Mouse (Mus musculus) forebrain, embryonic 13.5 days (tissue): ENCODE results near the gene Prkce. TPM values are rescaled to one million over a fixed set of nuclear protein-coding genes. Genes with fewer than 3 reads are reported as not detected.
A peak's percentile ranks its signal among the peaks of the same experiment; 100 is the strongest.

Experiments used
- ATAC-seq: fragments of 200-750 bp; cut with Nextera tagmentation; 2 replicates; pipeline ENCODE4 v1.8.0; 2017
- H3K27ac ChIP-seq: fragments of 300-500 bp; sonication (generic); 2 replicates; pipeline ENCODE4 v1.5.1; 2015; ENCODE audit warnings: inconsistent platforms, mild to moderate bottlenecking, moderate library complexity
- H3K27me3 ChIP-seq: fragments of 300-500 bp; sonication (generic); 2 replicates; pipeline ENCODE4 v1.6.1; 2015; ENCODE audit warnings: mild to moderate bottlenecking, inconsistent platforms
- H3K36me3 ChIP-seq: fragments of 300-500 bp; sonication (generic); 2 replicates; pipeline ENCODE4 v1.6.1; 2015; ENCODE audit warnings: mild to moderate bottlenecking, inconsistent platforms; ENCODE audit not compliant: poor library complexity, severe bottlenecking
- H3K4me1 ChIP-seq: fragments of 300-500 bp; sonication (generic); 2 replicates; pipeline ENCODE4 v1.6.1; 2015; ENCODE audit warnings: inconsistent platforms
- H3K4me2 ChIP-seq: fragments of 300-500 bp; sonication (generic); 2 replicates; pipeline ENCODE4 v1.6.1; 2015; ENCODE audit warnings: inconsistent platforms, mild to moderate bottlenecking, moderate library complexity
- H3K4me3 ChIP-seq: fragments of 300-500 bp; sonication (generic); 2 replicates; pipeline ENCODE4 v1.5.1; 2015; ENCODE audit warnings: mild to moderate bottlenecking, inconsistent platforms
- H3K9ac ChIP-seq: fragments of 300-500 bp; sonication (generic); 2 replicates; pipeline ENCODE4 v1.6.1; 2015; ENCODE audit warnings: mild to moderate bottlenecking, inconsistent platforms
- H3K9me3 ChIP-seq: fragments of 300-500 bp; sonication (generic); replicated peaks from 2 replicates; pipeline ENCODE4 v1.6.1; 2016; ENCODE audit warnings: inconsistent platforms
- WGBS: fragments of 180-500 bp; shearing (Covaris S2); methylation state at CpG from one replicate; pipeline ENCODE4 v1.1.7; 2015; 5-methylcytosine and 5-hydroxymethylcytosine counted together
- polyA plus RNA-seq: library from polyadenylated mRNA; unstranded; fragments of >200 nt; fragmentation: Nextera tagmentation; extraction: Ambion mirVana; gene quantifications from 2 replicates; pipeline ENCODE4 v1.2.1, GENCODE M21; 2015

Gene Prkce
- polyA plus RNA-seq, 1 experiment from 2014 or later, result 10.9 TPM

GRCm38 (mm10) chr17:86441098-86441497 is 273.5 kb downstream of the Prkce start:
- no peaks in the 10 kb centered on the region for H3K36me3 ChIP-seq
- H3K27ac ChIP-seq, result no peak overlapping the region
- peaks cover 10% of the 10 kb centered on the region for H3K4me1 ChIP-seq
- H3K9ac ChIP-seq, result no peak overlapping the region
- ATAC-seq, result no peak
- 92% methylated on average over 7 of the region's 7 CpGs for WGBS
- H3K9me3 ChIP-seq, result no peaks in the 10 kb centered on the region
- no peak overlapping the region for H3K4me2 ChIP-seq
- no peaks in the 10 kb centered on the region for H3K27me3 ChIP-seq
- H3K4me3 ChIP-seq, result no peak overlapping the region

DNA sequence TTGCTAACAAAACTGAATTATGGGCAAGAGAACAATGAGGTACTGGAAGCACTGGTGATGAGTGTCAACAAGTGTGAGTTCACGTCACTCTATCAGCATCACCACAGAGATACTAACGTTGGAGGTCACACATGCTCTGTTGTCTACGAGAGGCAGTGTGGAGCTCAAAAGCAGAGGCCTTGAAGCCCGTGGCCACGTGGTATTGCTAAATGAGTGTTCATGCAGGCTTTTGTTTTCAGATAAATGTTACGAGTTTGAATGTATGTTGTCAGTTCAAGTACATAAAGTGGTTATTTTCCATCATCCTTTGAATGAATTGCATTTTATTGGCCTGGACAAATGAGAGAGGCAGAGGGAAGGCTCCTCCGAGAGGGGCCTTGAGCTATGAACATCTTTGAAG is 276.3 kb downstream of the Prkce start:
- no peaks in the 10 kb centered on the region for H3K27me3 ChIP-seq
- no peak for ATAC-seq
- H3K4me2 ChIP-seq, result no peak overlapping the region
- no peaks in the 10 kb centered on the region for H3K36me3 ChIP-seq
- peaks cover 10% of the 10 kb centered on the region for H3K4me1 ChIP-seq
- H3K4me3 ChIP-seq, result no peak overlapping the region
- H3K9me3 ChIP-seq, result peaks cover 4% of the 10 kb centered on the region; the same call in 1 of the 2 replicates
- no peak overlapping the region for H3K9ac ChIP-seq
- no peak overlapping the region for H3K27ac ChIP-seq
- WGBS, result 70% methylated on average over 7 of the region's 7 CpGs

- Histone ChIP-seq H3K4me3 (no peak overlapping the region), H3K27me3 (no peaks in the 10 kb centered on the region), H3K4me1 (peaks cover 10% of the 10 kb centered on the region), H3K27ac (no peak overlapping the region), H3K9ac (peak overlapping the region; percentile 41), H3K36me3 (no peaks in the 10 kb centered on the region), H3K4me2 (peak overlapping the region; percentile 39), H3K9me3 (peaks cover 4% of the 10 kb centered on the region; the same call in 1 of the 2 replicates)
- WGBS, result 37% methylated on average over 15 of the region's 15 CpGs
- ATAC-seq, result peak; percentile 89
Observed at GRCm38 (mm10) chr17:86444578-86445419, 277.2 kb downstream of the Prkce start.

GRCm38 (mm10) chr17:86445420-86445720 is 277.8 kb downstream of the Prkce start:
- no peak overlapping the region for H3K27ac ChIP-seq
- WGBS, result 86% methylated on average over 3 of the region's 3 CpGs
- ATAC-seq, result no peak

DNA sequence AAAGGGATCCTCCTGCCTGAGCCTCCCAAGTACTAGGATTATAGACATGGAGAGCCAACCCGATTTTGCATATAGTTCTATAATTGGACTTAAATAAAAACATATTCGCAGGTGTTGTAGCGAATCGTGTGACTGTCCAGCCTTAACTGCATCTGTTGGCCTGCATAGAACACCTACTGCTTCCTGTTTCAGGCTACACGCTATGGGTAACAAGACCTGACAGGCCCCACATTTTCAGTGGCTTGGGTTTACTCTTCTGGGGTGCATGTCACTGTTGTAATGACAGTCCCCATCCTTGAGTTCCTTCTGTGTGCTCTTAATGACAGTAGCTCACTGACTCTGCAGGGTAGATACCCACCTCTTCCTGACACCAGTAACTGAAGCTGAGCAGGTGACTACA is 278.3 kb downstream of the Prkce start:
- H3K9ac ChIP-seq, result no peak overlapping the region
- H3K9me3 ChIP-seq, result peaks cover 4% of the 10 kb centered on the region; the same call in 1 of the 2 replicates
- H3K4me3 ChIP-seq, result no peak overlapping the region
- no peaks in the 10 kb centered on the region for H3K36me3 ChIP-seq
- ATAC-seq, result no peak
- WGBS, result 95% methylated on average over 5 of the region's 5 CpGs
- H3K27ac ChIP-seq, result no peak overlapping the region
- H3K4me1 ChIP-seq, result peaks cover 10% of the 10 kb centered on the region
- H3K27me3 ChIP-seq, result no peaks in the 10 kb centered on the region
- no peak overlapping the region for H3K4me2 ChIP-seq

More at GRCm38 (mm10) chr17:86445420-86445720, 277.8 kb downstream of the Prkce start:
- Histone ChIP-seq H3K9me3 (peaks cover 4% of the 10 kb centered on the region; the same call in 1 of the 2 replicates), H3K4me2 (no peak overlapping the region), H3K4me3 (no peak overlapping the region), H3K36me3 (no peaks in the 10 kb centered on the region), H3K27me3 (no peaks in the 10 kb centered on the region), H3K9ac (0 out of 2 replicates have a peak overlapping the region, but pooled peaks have one; percentile 10), H3K4me1 (peaks cover 10% of the 10 kb centered on the region)

DNA sequence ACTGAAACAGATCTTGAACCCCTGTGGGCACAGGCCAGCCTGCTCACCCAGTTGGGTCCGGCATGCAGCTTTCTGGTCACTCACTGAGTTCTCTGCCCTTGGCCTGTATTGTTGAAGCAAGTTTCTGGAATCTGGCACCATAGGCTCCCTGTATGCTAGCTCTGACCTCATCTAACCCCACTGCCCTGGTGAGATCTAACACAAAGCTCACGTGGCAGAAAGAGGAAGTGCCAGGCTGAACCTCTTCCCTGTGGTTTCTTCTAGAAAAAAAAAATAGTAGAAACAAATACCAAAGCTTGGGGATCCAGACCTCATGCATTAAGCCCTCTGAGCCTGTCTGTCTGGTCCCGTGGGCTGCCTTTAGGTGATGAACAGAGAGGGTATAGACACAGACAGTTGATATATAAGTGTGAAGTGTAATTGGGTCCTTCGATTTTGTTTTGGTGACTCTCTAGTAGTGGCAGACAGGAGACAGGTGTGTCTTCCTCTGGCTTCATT is 279.6 kb downstream of the Prkce start:
- no peak for ATAC-seq
- Histone ChIP-seq H3K4me3 (no peak overlapping the region), H3K4me2 (no peak overlapping the region), H3K27me3 (no peaks in the 10 kb centered on the region), H3K4me1 (peaks cover 10% of the 10 kb centered on the region), H3K36me3 (no peaks in the 10 kb centered on the region), H3K27ac (no peak overlapping the region), H3K9me3 (peaks cover 4% of the 10 kb centered on the region; the same call in 1 of the 2 replicates), H3K9ac (no peak overlapping the region)
- WGBS, result 88% methylated on average over 4 of the region's 4 CpGs

- Histone ChIP-seq H3K4me3 (no peak overlapping the region), H3K9ac (no peak overlapping the region), H3K27me3 (no peaks in the 10 kb centered on the region), H3K4me2 (no peak overlapping the region), H3K27ac (no peak overlapping the region), H3K4me1 (no peaks in the 10 kb centered on the region), H3K36me3 (no peaks in the 10 kb centered on the region), H3K9me3 (peaks cover 3% of the 10 kb centered on the region; the same call in 1 of the 2 replicates)
- WGBS, result 93% methylated on average over 4 of the region's 4 CpGs
- ATAC-seq, result no peak
Observed at GRCm38 (mm10) chr17:86452934-86453333, 285.3 kb downstream of the Prkce start.

- Histone ChIP-seq H3K36me3 (no peaks in the 10 kb centered on the region), H3K4me1 (no peaks in the 10 kb centered on the region), H3K4me2 (no peak overlapping the region), H3K9ac (no peak overlapping the region), H3K27me3 (no peaks in the 10 kb centered on the region), H3K27ac (no peak overlapping the region), H3K4me3 (no peak overlapping the region), H3K9me3 (no peaks in the 10 kb centered on the region)
- WGBS, result 91% methylated on average over 14 of the region's 14 CpGs
- ATAC-seq, result no peak
Observed at GRCm38 (mm10) chr17:86453673-86454350, 286.2 kb downstream of the Prkce start.

DNA sequence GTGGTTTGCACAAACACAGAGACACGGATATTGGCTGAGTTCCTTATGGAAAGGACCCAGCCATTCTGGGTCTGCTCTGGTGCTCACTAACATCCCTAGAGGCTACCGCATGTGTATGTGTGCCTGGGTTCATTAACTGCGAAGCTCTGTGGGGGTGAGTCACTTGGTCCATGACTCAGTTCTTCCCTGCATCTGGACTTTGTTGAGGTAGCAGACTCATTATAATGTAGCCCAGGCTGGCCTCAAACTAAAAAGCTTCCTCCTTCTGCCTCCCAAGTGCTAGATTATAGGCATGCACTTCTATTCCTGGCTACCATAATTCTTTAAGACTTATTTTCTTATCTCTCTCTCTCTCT is 286.7 kb downstream of the Prkce start:
- Histone ChIP-seq H3K4me2 (no peak overlapping the region), H3K36me3 (no peaks in the 10 kb centered on the region), H3K27me3 (no peaks in the 10 kb centered on the region), H3K4me3 (no peak overlapping the region), H3K9ac (no peak overlapping the region), H3K9me3 (no peaks in the 10 kb centered on the region), H3K4me1 (no peaks in the 10 kb centered on the region), H3K27ac (no peak overlapping the region)
- 94% methylated on average over 3 of the region's 3 CpGs for WGBS
- ATAC-seq, result no peak

- Histone ChIP-seq H3K4me1 (peaks cover 7% of the 10 kb centered on the region), H3K36me3 (no peaks in the 10 kb centered on the region), H3K9ac (no peak overlapping the region), H3K27ac (no peak overlapping the region), H3K9me3 (no peaks in the 10 kb centered on the region), H3K4me2 (no peak overlapping the region), H3K4me3 (no peak overlapping the region), H3K27me3 (no peaks in the 10 kb centered on the region)
- no peak for ATAC-seq
- WGBS, result 78% methylated on average over 6 of the region's 6 CpGs
Observed at GRCm38 (mm10) chr17:86456512-86456911, 288.9 kb downstream of the Prkce start.

- no peak for ATAC-seq
- 85% methylated on average over 11 of the region's 11 CpGs for WGBS
- H3K4me2 ChIP-seq, result no peak overlapping the region
Observed at GRCm38 (mm10) chr17:86458302-86458980, 290.9 kb downstream of the Prkce start.

More at GRCm38 (mm10) chr17:86458302-86458980, 290.9 kb downstream of the Prkce start:
- peaks cover 7% of the 10 kb centered on the region for H3K4me1 ChIP-seq
- H3K9me3 ChIP-seq, result no peaks in the 10 kb centered on the region
- no peak overlapping the region for H3K4me3 ChIP-seq
- peaks cover 3% of the 10 kb centered on the region; the same call in 1 of the 2 replicates for H3K27me3 ChIP-seq
- H3K27ac ChIP-seq, result no peak overlapping the region
- no peak overlapping the region for H3K9ac ChIP-seq
- no peaks in the 10 kb centered on the region for H3K36me3 ChIP-seq
